Mouse (Mus musculus) gastrocnemius, postnatal 36 days (tissue): Measurements from ENCODE around the gene Ubap1. TPM values are rescaled to one million over a fixed set of nuclear protein-coding genes. Genes with fewer than 3 reads are reported as not detected.
A peak's percentile ranks its signal among the peaks of the same experiment; 100 is the strongest.

Experiments used
- DNase-seq, 2 experiments: peaks; one replicate each; pipeline ENCODE4 v3.0.0; 2022
- intact Hi-C: fragments of 180-260 bp; cut with DNase I; formaldehyde crosslinking; loops from one replicate; pipeline ENCODE4 v1.15.1; 2025
- long read RNA-seq, 2 experiments: library from polyadenylated mRNA; stranded (forward); transcript quantifications; one replicate each; pipeline ENCODE4 v2.0.0; 2021
- total RNA-seq, 2 experiments: library from RNA; stranded (reverse); gene quantifications; 2 replicates each; pipeline ENCODE4 v1.2.3; 2021

Gene Ubap1
- total RNA-seq: 10 to 100 TPM; 33.9 to 35.5 TPM
- long read RNA-seq, experiment 1, transcript Ubap1-201 (7 exons, 3,456 nt): major isoform, 35 of 125 reads
- long read RNA-seq, experiment 1, partial matches to known transcripts: 5 of 125 reads
- long read RNA-seq, experiment 1, other reads (novel, unspliced or antisense): 85 of 125 reads
- long read RNA-seq, experiment 2, transcript Ubap1-201 (7 exons, 3,456 nt): major isoform, 31 of 151 reads
- long read RNA-seq, experiment 2, partial matches to known transcripts: 4 of 151 reads
- long read RNA-seq, experiment 2, other reads (novel, unspliced or antisense): 116 of 151 reads

- intact Hi-C loops: no loop called here
- peak; percentile 87 to 95 for DNase-seq
Measured at GRCm38 (mm10) chr4:41348584-41349198, at the start of gene Ubap1. Gene Ubap1 (plus strand): TSS chr4:41348996.

GRCm38 (mm10) chr4:41303671-41304070 lies 45.1 kb upstream of the Ubap1 start:
- DNase-seq: no peak
- intact Hi-C loops: no loop called here

- intact Hi-C loops: no loop called here
- DNase-seq: no peak
Measured at GRCm38 (mm10) chr4:41304302-41304701, 44.5 kb upstream of the Ubap1 start.

- no peak for DNase-seq
- intact Hi-C loops: no loop called here
Measured at GRCm38 (mm10) chr4:41307406-41307805, 41.4 kb upstream of the Ubap1 start.

GRCm38 (mm10) chr4:41310567-41311563 lies 37.9 kb upstream of the Ubap1 start:
- DNase-seq: no peak
- intact Hi-C loops: loop anchor here (5.0 kb wide), 1 partner anchor 46 kb away; no protein-coding TSS in a partner anchor

GRCm38 (mm10) chr4:41313722-41314121 lies 35.1 kb upstream of the Ubap1 start:
- no peak for DNase-seq
- intact Hi-C loops: loop anchor here (5.0 kb wide), 1 partner anchor 44 kb away; no protein-coding TSS in a partner anchor

- DNase-seq: peak; percentile 93
- intact Hi-C loops: loop anchor here (5.0 kb wide), 1 partner anchor 43 kb away; no protein-coding TSS in a partner anchor
Measured at GRCm38 (mm10) chr4:41314141-41315129, 34.4 kb upstream of the Ubap1 start, which contains the start of gene Dcaf12. Gene Dcaf12 (minus strand): TSS chr4:41314889.

GRCm38 (mm10) chr4:41315173-41315572 lies 33.6 kb upstream of the Ubap1 start:
- intact Hi-C loops: no loop called here
- DNase-seq: no peak

GRCm38 (mm10) chr4:41318267-41318666 lies 30.5 kb upstream of the Ubap1 start:
- intact Hi-C loops: no loop called here
- no peak for DNase-seq

GRCm38 (mm10) chr4:41320971-41321370 lies 27.8 kb upstream of the Ubap1 start:
- intact Hi-C loops: loop anchor here (5.0 kb wide), 1 partner anchor 71 kb away; no protein-coding TSS in a partner anchor

GRCm38 (mm10) chr4:41326876-41327275 lies 21.9 kb upstream of the Ubap1 start:
- intact Hi-C loops: no loop called here
- DNase-seq: no peak

More at GRCm38 (mm10) chr4:41320971-41321370, 27.8 kb upstream of the Ubap1 start:
- DNase-seq: no peak

- DNase-seq: no peak
- intact Hi-C loops: no loop called here
Measured at GRCm38 (mm10) chr4:41329481-41329880, 19.3 kb upstream of the Ubap1 start.

GRCm38 (mm10) chr4:41331085-41331484 lies 17.7 kb upstream of the Ubap1 start:
- no peak for DNase-seq
- intact Hi-C loops: no loop called here

- intact Hi-C loops: no loop called here
- DNase-seq: no peak
Measured at GRCm38 (mm10) chr4:41331698-41332421, 16.9 kb upstream of the Ubap1 start.

- no peak for DNase-seq
Measured at GRCm38 (mm10) chr4:41336546-41336945, 12.2 kb upstream of the Ubap1 start.

GRCm38 (mm10) chr4:41340912-41341550 lies 7.8 kb upstream of the Ubap1 start:
- DNase-seq: no peak
- intact Hi-C loops: no loop called here

More at GRCm38 (mm10) chr4:41336546-41336945, 12.2 kb upstream of the Ubap1 start:
- intact Hi-C loops: no loop called here

GRCm38 (mm10) chr4:41346011-41346410 lies 2.8 kb upstream of the Ubap1 start:
- DNase-seq: no peak
- intact Hi-C loops: no loop called here

- no peak for DNase-seq
- intact Hi-C loops: no loop called here
Measured at GRCm38 (mm10) chr4:41347839-41348238, 957 bp upstream of the Ubap1 start.
